Mouse (Mus musculus): Measurements from ENCODE around the gene Mycbpap.

Gene Mycbpap

GRCm38 (mm10) chr11:94528879-94529278 lies 7.3 kb upstream of the Mycbpap start:
- DNase-seq, result no peak

GRCm38 (mm10) chr11:94526171-94526879 lies 4.8 kb upstream of the Mycbpap start:
- DNase-seq, result no peak

GRCm38 (mm10) chr11:94513452-94513851 lies 8.1 kb downstream of the Mycbpap start:
- no peak for DNase-seq

GRCm38 (mm10) chr11:94508976-94509375 lies 12.6 kb downstream of the Mycbpap start:
- DNase-seq, result no peak

- no peak for DNase-seq
Observed at GRCm38 (mm10) chr11:94501482-94501881, 20.1 kb downstream of the Mycbpap start.

GRCm38 (mm10) chr11:94500362-94500761 lies 21.2 kb downstream of the Mycbpap start:
- DNase-seq, result no peak

GRCm38 (mm10) chr11:94499661-94500152 lies 21.8 kb downstream of the Mycbpap start, which contains the start of gene Epn3:
Gene Epn3 (minus strand): TSS chr11:94499974.
- DNase-seq, result peak; percentile 27

- no peak for DNase-seq
Observed at GRCm38 (mm10) chr11:94499035-94499434, 22.5 kb downstream of the Mycbpap start.

- no peak for DNase-seq
Observed at GRCm38 (mm10) chr11:94498093-94498996, 23.2 kb downstream of the Mycbpap start.

GRCm38 (mm10) chr11:94495415-94495814 lies 26.1 kb downstream of the Mycbpap start:
- DNase-seq, result no peak

- no peak for DNase-seq
Observed at GRCm38 (mm10) chr11:94491749-94492099, 29.8 kb downstream of the Mycbpap start.

- peak; percentile 47 for DNase-seq
Observed at GRCm38 (mm10) chr11:94491035-94491748, 30.4 kb downstream of the Mycbpap start.

GRCm38 (mm10) chr11:94489745-94490144 lies 31.8 kb downstream of the Mycbpap start:
- DNase-seq, result no peak

- no peak for DNase-seq
Observed at GRCm38 (mm10) chr11:94488767-94489533, 32.6 kb downstream of the Mycbpap start.

- peak; percentile 78 for DNase-seq
Observed at GRCm38 (mm10) chr11:94486001-94486400, 35.5 kb downstream of the Mycbpap start, which contains the start of gene Spata20. Gene Spata20 (minus strand): TSS chr11:94486179.

- DNase-seq, result no peak
Observed at GRCm38 (mm10) chr11:94485223-94485622, 36.3 kb downstream of the Mycbpap start.

- no peak for DNase-seq
Observed at GRCm38 (mm10) chr11:94484636-94485035, 36.9 kb downstream of the Mycbpap start.

- DNase-seq, result no peak
Observed at GRCm38 (mm10) chr11:94483921-94484320, 37.6 kb downstream of the Mycbpap start.

GRCm38 (mm10) chr11:94483436-94483835 lies 38.1 kb downstream of the Mycbpap start:
- no peak for DNase-seq

GRCm38 (mm10) chr11:94482738-94483137 lies 38.8 kb downstream of the Mycbpap start:
- DNase-seq, result no peak

GRCm38 (mm10) chr11:94481963-94482362 lies 39.6 kb downstream of the Mycbpap start:
- no peak for DNase-seq

- DNase-seq, result no peak
Observed at GRCm38 (mm10) chr11:94480382-94480781, 41.2 kb downstream of the Mycbpap start.
